Mouse (Mus musculus): ENCODE data around the gene Slc25a24. TPM values are rescaled to one million over a fixed set of nuclear protein-coding genes. Genes with fewer than 3 reads are reported as not detected.

Gene Slc25a24
- polyA plus RNA-seq (2015; fragmentation: Nextera tagmentation; extraction: Ambion mirVana): 4.3 and 6.1 TPM in 2 replicates

DNA sequence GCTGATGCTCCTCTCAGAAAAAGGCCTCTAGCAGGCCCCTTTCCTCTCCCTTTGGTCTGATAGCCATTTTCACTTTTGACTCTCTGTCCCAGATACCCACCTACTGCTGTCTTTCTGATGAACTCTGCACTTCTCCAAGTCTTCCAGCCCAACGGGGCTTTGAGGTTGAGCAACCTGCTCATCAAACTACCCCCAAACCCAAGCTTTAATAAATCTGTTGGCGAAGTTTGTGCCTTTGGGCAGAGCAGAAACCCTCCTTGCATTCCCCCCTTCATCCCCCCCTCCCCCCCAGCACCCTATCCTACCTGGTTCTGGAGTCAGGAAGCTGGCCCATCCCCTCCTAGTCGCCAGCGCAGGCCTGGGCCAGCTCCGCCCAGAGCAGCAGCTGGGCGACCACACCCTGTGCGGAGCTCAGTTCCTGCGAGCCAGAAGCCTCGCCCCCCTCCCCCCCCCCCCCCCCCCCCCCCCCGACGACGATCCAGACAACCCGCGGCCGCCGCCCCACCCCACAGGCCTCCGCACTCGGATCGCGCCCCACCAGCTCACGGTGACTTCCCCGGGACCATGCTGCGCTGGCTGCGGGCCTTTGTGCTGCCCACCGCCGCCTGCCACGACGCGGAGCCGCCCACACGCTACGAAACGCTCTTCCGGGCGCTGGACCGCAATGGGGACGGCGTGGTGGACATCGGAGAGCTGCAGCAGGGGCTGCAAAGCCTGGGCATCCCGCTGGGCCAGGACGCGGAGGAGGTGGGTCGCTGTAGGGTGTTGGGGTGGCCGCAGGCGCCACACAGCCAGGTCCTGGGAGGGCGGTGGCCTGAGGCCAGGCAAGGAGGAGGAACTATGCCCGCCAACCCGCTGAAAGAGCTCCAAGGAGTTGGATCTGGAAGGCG is at the start of gene Slc25a24:
TSS of gene Slc25a24 (plus strand) at position 509 of the 890 bp plus-strand sequence.
- ATAC-seq: peak; percentile 84

DNA sequence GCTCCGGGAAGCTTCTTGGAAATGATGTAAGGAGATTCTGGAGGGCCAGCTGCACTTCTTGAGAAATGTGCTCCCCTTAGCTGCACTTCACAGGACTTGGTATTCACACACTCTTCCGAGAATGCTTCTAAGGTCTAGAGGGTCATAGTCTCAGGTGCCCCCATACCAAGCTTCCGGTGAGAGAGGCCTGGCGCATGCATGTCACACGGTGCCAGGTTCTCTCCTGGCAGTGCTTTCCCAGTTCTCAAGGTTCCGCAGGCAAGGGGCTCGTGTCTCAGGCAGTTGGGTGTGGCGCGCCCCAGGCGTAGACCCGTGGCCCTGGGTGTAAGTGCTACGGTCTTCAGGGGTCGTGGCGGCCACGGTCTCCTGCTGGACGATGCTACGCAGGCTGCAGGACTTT is 42.8 kb upstream of the Slc25a24 start, which contains the start of gene Slc25a54:
TSS of gene Slc25a54 (plus strand) at position 301 of the 400 bp plus-strand sequence.
- Histone ChIP-seq H3K4me1 (replicated peaks; ENCODE audit: control insufficient read depth, insufficient read depth, low read length) (no peaks in the 10 kb centered on the region), H3K36me3 (ENCODE audit: control insufficient read depth, insufficient read depth) (no peaks in the 10 kb centered on the region), H3K4me3 (replicated peaks; ENCODE audit: low read length) (no peak within 1 kb of the TSS), H3K9me3 (ENCODE audit: control insufficient read depth, low read length) (no peaks in the 10 kb centered on the region), H3K27ac (ENCODE audit: low read length) (no peak within 1 kb of the TSS), H3K27me3 (replicated peaks; ENCODE audit: control insufficient read depth, insufficient read depth, low read length) (no peaks in the 10 kb centered on the region), H3K9ac (replicated peaks; ENCODE audit: low read depth, low read length) (no peak within 1 kb of the TSS), H3K4me2 (ENCODE audit: low read length) (no peak within 1 kb of the TSS)
- WGBS: 96% methylated on average over 17 of the region's 17 CpGs
- no peak for ATAC-seq

More for the DNA sequence above, at the start of gene Slc25a24:
- WGBS: 2% methylated on average over 35 of the region's 49 CpGs
- no peaks in the 10 kb centered on the region for H3K27me3 ChIP-seq (replicated peaks; ENCODE audit: control insufficient read depth, insufficient read depth, low read length)
- peak within 1 kb of the TSS; percentile 87 for H3K9ac ChIP-seq (replicated peaks; ENCODE audit: low read depth, low read length)
- H3K27ac ChIP-seq (ENCODE audit: low read length): peak within 1 kb of the TSS; percentile 21; the same call in 1 of the 2 replicates
- H3K9me3 ChIP-seq (ENCODE audit: control insufficient read depth, low read length): no peaks in the 10 kb centered on the region
- H3K4me3 ChIP-seq (replicated peaks; ENCODE audit: low read length): peak within 1 kb of the TSS; percentile 63
- H3K36me3 ChIP-seq (ENCODE audit: control insufficient read depth, insufficient read depth): no peaks in the 10 kb centered on the region
- peaks cover 11% of the 10 kb centered on the region; the same call in 1 of the 2 replicates for H3K4me1 ChIP-seq (replicated peaks; ENCODE audit: control insufficient read depth, insufficient read depth, low read length)
- peak within 1 kb of the TSS; percentile 85 for H3K4me2 ChIP-seq (ENCODE audit: low read length)

DNA sequence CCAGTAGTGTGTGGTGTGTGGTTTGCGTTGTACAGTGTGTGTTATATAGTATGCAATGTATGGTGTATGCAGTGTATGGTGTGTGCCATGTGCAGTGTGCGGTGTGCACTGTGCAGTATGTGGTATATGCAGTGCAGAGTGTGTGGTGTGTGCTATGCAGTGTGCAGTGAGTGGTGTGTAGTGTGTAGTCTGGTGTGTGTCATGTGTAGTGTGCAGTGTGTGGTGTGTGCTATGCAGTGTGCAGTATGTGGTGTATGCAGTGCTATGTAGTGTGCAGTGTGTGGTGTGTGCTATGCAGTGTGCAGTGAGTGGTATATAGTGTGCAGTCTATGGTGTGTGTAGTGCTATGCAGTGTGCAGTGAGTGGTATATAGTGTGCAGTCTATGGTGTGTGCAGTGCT is 38.5 kb upstream of the Slc25a24 start:
- no peaks in the 10 kb centered on the region for H3K36me3 ChIP-seq (ENCODE audit: control insufficient read depth, insufficient read depth)
- no peak overlapping the region for H3K27ac ChIP-seq (ENCODE audit: low read length)
- H3K4me3 ChIP-seq (replicated peaks; ENCODE audit: low read length): no peak overlapping the region
- ATAC-seq: no peak
- WGBS: 96% methylated on average over 2 of the region's 2 CpGs
- H3K27me3 ChIP-seq (replicated peaks; ENCODE audit: control insufficient read depth, insufficient read depth, low read length): no peaks in the 10 kb centered on the region
- H3K9me3 ChIP-seq (ENCODE audit: control insufficient read depth, low read length): no peaks in the 10 kb centered on the region
- H3K4me2 ChIP-seq (ENCODE audit: low read length): no peak overlapping the region
- H3K9ac ChIP-seq (replicated peaks; ENCODE audit: low read depth, low read length): no peak overlapping the region
- no peaks in the 10 kb centered on the region for H3K4me1 ChIP-seq (replicated peaks; ENCODE audit: control insufficient read depth, insufficient read depth, low read length)

DNA sequence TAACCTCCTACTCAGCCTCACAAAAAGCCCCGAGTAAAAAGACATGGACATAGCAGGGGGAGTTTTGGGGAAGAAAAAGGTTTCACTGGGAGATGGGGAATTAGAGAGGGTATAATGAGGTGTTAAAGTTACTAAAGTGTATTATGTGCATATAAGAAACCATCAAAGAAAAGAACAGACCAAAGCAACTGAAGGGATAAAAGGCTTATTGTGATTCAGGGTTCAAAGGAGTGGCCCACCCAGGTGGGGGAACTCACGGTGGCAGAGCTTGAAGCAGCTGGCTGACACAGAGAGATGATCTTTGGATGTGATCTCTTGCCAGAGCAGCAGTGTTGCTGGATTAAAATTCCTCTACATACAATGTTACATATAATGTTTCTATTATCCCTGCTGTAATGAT is 34.5 kb upstream of the Slc25a24 start:
- H3K27me3 ChIP-seq (replicated peaks; ENCODE audit: control insufficient read depth, insufficient read depth, low read length): no peaks in the 10 kb centered on the region
- no peak overlapping the region for H3K9ac ChIP-seq (replicated peaks; ENCODE audit: low read depth, low read length)
- H3K27ac ChIP-seq (ENCODE audit: low read length): no peak overlapping the region
- no peaks in the 10 kb centered on the region for H3K4me1 ChIP-seq (replicated peaks; ENCODE audit: control insufficient read depth, insufficient read depth, low read length)
- no peak overlapping the region for H3K4me2 ChIP-seq (ENCODE audit: low read length)
- 0% methylated on average over 2 of the region's 2 CpGs for WGBS
- no peaks in the 10 kb centered on the region for H3K9me3 ChIP-seq (ENCODE audit: control insufficient read depth, low read length)
- no peak overlapping the region for H3K4me3 ChIP-seq (replicated peaks; ENCODE audit: low read length)
- ATAC-seq: no peak
- no peaks in the 10 kb centered on the region for H3K36me3 ChIP-seq (ENCODE audit: control insufficient read depth, insufficient read depth)

DNA sequence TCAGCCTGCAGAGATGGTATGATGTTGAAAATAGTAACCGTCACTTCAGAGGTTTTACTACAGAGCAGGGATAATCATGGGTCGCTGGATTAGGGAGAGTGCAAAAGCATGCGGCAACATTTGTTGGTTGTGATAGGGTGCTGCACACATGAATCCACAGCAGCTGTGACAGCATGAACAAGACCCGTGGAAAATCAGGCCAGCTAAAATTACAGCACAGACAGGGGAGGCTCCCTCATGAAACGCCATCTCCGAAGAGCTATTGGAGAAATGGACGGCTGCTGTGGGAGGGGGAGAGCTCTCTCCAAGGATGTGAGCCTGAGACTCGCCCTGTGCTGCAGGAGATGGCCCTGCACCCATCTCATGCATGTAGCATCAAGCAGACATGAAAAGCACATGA is 18.2 kb upstream of the Slc25a24 start:
- Histone ChIP-seq H3K4me2 (ENCODE audit: low read length) (no peak overlapping the region), H3K27me3 (replicated peaks; ENCODE audit: control insufficient read depth, insufficient read depth, low read length) (no peaks in the 10 kb centered on the region), H3K4me1 (replicated peaks; ENCODE audit: control insufficient read depth, insufficient read depth, low read length) (no peaks in the 10 kb centered on the region), H3K4me3 (replicated peaks; ENCODE audit: low read length) (no peak overlapping the region), H3K36me3 (ENCODE audit: control insufficient read depth, insufficient read depth) (no peaks in the 10 kb centered on the region), H3K9me3 (ENCODE audit: control insufficient read depth, low read length) (no peaks in the 10 kb centered on the region), H3K9ac (replicated peaks; ENCODE audit: low read depth, low read length) (no peak overlapping the region), H3K27ac (ENCODE audit: low read length) (no peak overlapping the region)
- ATAC-seq: no peak
- WGBS: 62% methylated on average over 8 of the region's 8 CpGs

DNA sequence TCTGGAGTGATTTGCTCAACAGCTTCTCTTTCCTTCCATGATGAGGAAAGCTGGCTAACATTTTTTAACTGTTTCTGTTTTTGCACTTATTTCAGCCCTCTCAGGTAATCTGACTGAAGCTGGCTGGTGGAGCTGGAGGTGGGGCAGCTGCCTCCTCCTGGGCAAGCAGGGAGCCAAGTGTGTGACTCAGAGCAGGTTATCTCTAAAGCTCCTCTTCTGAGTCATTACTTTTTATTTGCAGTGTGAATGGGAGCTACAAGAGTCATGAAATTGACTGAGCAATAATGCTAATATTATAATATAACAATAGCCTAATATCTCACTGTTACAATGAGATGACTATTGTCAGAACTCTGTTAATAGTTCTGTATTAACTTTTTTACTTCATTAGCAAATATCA is 5.8 kb upstream of the Slc25a24 start:
- Histone ChIP-seq H3K27me3 (replicated peaks; ENCODE audit: control insufficient read depth, insufficient read depth, low read length) (no peaks in the 10 kb centered on the region), H3K27ac (ENCODE audit: low read length) (no peak overlapping the region), H3K9me3 (ENCODE audit: control insufficient read depth, low read length) (0 out of 2 replicates have a peak, but pooled peaks cover 2% of the 10 kb centered on the region), H3K4me1 (replicated peaks; ENCODE audit: control insufficient read depth, insufficient read depth, low read length) (no peaks in the 10 kb centered on the region), H3K4me2 (ENCODE audit: low read length) (no peak overlapping the region), H3K9ac (replicated peaks; ENCODE audit: low read depth, low read length) (no peak overlapping the region), H3K4me3 (replicated peaks; ENCODE audit: low read length) (no peak overlapping the region), H3K36me3 (ENCODE audit: control insufficient read depth, insufficient read depth) (no peaks in the 10 kb centered on the region)
- no peak for ATAC-seq

DNA sequence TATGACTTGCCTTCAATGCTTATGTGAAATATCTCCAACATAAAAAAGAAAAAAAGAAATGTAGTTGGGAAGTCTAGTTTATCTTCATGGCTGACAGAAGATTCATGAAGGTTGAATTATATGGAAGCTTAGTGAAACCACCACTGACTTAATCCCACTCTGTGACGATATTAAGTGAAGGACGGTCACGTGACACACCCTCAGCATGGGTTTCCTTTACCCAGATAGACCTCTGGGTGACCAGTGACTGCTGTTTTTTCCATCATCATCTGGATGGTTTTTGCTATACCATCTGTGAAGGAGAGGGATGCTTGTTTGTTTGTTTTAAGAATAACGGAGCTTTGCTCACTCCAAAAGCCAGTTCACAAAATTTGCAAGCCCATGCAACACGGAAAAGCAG is 3.4 kb upstream of the Slc25a24 start:
- Histone ChIP-seq H3K27me3 (replicated peaks; ENCODE audit: control insufficient read depth, insufficient read depth, low read length) (no peaks in the 10 kb centered on the region), H3K27ac (ENCODE audit: low read length) (no peak overlapping the region), H3K36me3 (ENCODE audit: control insufficient read depth, insufficient read depth) (no peaks in the 10 kb centered on the region), H3K9ac (replicated peaks; ENCODE audit: low read depth, low read length) (no peak overlapping the region), H3K9me3 (ENCODE audit: control insufficient read depth, low read length) (no peaks in the 10 kb centered on the region), H3K4me2 (ENCODE audit: low read length) (no peak overlapping the region), H3K4me3 (replicated peaks; ENCODE audit: low read length) (no peak overlapping the region), H3K4me1 (replicated peaks; ENCODE audit: control insufficient read depth, insufficient read depth, low read length) (peaks cover 11% of the 10 kb centered on the region; the same call in 1 of the 2 replicates)
- ATAC-seq: no peak
- WGBS: 75% methylated on average over 5 of the region's 5 CpGs

DNA sequence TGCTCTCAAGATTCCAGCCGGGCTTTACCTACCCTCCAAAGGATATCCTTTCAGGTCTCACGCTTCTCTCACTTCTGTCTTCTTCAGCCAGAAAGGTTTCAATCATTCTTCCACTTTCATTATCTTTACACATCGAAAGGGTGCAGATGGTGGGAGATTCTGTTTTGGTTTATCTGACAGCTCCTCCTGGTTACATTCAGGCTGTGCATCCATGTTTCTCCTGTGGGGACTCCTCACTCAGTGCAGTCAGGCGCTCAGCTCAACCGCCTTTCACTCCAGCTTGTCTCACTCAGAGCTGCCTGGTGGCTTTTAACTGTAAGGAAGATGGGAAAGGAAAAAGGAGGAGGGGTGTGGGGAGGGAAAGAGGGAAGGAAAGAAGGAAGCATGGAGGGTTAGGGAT is 3.0 kb upstream of the Slc25a24 start:
- Histone ChIP-seq H3K27ac (ENCODE audit: low read length) (no peak overlapping the region), H3K9me3 (ENCODE audit: control insufficient read depth, low read length) (no peaks in the 10 kb centered on the region), H3K4me2 (ENCODE audit: low read length) (no peak overlapping the region), H3K4me3 (replicated peaks; ENCODE audit: low read length) (no peak overlapping the region), H3K27me3 (replicated peaks; ENCODE audit: control insufficient read depth, insufficient read depth, low read length) (no peaks in the 10 kb centered on the region), H3K9ac (replicated peaks; ENCODE audit: low read depth, low read length) (no peak overlapping the region), H3K36me3 (ENCODE audit: control insufficient read depth, insufficient read depth) (no peaks in the 10 kb centered on the region), H3K4me1 (replicated peaks; ENCODE audit: control insufficient read depth, insufficient read depth, low read length) (peaks cover 11% of the 10 kb centered on the region; the same call in 1 of the 2 replicates)
- peak; percentile 71 for ATAC-seq
- 63% methylated on average over 5 of the region's 5 CpGs for WGBS

DNA sequence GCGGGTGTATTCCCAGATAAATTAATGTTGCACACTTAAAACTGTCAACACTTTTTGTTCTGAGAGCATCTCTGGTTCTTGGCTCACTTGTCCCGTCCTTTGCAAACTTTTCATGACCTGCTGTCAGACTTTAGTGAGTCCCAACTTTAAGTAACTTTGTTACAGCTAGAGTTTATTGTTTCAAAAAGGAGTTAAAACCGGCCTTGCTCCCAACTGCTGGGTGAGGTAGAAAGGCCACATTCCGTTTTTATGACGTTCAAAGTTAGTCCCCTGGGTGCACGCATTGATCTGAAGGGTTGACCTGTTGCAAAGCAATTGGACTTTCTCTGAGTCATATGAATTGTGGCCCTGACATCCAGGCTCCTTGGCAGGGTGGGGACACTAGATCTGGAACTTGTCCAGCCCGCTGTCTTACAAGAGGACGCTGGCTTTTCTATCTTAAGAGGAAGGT is 607 bp downstream of the Slc25a24 start:
- peak overlapping the region; percentile 87 for H3K9ac ChIP-seq (replicated peaks; ENCODE audit: low read depth, low read length)
- H3K4me3 ChIP-seq (replicated peaks; ENCODE audit: low read length): peak overlapping the region; percentile 63
- 8% methylated on average over 8 of the region's 8 CpGs for WGBS
- no peak overlapping the region for H3K27ac ChIP-seq (ENCODE audit: low read length)
- H3K4me2 ChIP-seq (ENCODE audit: low read length): peak overlapping the region; percentile 85
- H3K4me1 ChIP-seq (replicated peaks; ENCODE audit: control insufficient read depth, insufficient read depth, low read length): peaks cover 11% of the 10 kb centered on the region; the same call in 1 of the 2 replicates
- no peaks in the 10 kb centered on the region for H3K36me3 ChIP-seq (ENCODE audit: control insufficient read depth, insufficient read depth)
- no peaks in the 10 kb centered on the region for H3K27me3 ChIP-seq (replicated peaks; ENCODE audit: control insufficient read depth, insufficient read depth, low read length)
- ATAC-seq: no peak
- no peaks in the 10 kb centered on the region for H3K9me3 ChIP-seq (ENCODE audit: control insufficient read depth, low read length)

Data from forebrain, embryonic 16.5 days (tissue).